Mouse (Mus musculus): ENCODE results near the gene Tet3. TPM values are rescaled to one million over a fixed set of nuclear protein-coding genes. Genes with fewer than 3 reads are reported as not detected.
A peak's percentile ranks its signal among the peaks of the same experiment; 100 is the strongest.

Gene Tet3
- polyA plus RNA-seq, 1 experiment = 9.3 TPM

DNA sequence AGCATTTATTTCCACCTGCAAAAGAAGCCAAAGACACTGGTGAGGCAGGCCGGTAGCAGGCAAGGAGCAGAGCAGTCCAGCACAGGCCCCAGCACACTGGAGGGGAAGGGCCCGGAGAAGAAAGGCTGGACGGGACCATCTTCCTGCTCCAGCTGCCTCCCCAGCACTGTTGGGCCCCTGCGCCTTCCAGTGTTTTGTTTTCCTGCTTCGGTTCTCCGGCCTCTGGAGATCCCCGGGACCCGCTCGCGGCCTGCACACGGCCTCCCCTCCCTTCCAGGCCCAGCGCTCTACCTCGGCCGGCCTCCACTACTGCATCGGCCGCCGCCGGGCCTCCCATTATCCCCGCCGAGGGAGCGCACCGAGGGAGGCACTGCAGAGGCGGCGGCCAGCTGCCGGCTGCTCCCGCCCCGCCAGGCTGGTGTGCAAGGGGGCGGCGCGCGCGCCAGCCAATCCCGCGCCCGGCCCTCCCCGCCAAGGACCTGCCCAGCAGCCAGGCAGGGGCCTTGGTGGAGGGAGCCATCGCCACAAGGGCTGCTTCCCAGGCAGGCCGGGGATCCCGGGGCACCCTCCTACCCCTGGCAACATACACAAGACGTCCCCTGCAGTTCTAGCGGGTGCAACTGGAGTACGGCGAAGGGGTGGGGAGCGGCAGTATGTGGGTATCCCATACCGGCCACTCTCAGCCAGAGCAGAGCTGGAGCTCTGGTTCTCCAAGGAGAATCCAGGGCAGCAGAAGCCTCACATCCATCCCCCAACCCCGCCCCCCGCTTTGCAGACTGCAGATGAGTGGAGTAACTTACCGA is 17.4 kb downstream of the Tet3 start:
- under 1% methylated on average over 48 of the region's 48 CpGs for WGBS
- no peak for DNase-seq (ENCODE audit: low read depth, low spot score)

DNA sequence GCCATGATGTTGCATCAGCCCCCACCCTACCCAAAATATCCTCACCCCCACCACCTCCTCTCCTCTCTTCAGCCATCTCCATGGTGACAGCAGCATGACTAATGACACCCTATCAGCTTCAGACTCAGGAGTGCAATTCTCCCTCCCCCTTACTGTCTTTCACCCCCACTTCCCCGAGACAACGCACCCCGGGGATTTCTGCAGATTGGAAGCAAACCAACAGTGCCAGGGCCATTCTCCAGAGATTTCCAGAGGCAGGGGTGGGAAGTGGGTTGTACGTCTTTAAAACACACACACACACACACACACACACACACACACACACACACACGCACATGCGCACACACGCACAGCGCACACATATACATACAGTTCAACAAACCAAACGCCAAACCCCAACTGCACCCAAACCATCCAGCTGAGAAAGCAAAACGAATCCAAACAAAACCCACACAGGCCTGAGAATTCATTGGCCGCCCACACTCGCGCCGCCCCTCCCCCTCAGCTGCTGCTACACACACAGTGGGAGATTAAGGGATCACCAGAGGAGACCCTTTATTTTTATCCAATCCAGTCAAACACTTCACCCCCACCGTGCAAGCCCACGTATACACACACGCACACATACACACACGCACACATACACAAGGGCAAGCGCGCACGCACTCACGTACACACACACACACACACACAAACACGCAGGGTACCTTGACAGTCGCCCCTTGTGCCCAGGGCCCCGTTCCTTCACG is 18.2 kb downstream of the Tet3 start:
- DNase-seq (ENCODE audit: low read depth, low spot score) = no peak
- 8% methylated on average over 26 of the region's 26 CpGs for WGBS

DNA sequence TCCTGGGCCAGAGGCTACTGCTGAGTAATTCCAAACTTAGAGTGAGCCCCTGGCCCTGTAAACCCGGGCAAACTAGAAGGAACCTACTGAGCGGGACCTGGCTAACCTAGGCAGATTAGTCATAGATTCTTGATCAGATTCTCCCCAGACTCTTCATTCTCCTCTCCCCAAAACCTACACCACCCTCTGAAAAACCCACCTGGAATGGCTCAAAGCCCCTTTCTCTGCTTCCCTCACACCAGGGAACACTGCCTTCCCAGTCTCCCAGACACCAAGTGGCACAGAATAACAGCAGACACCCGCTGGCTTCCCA is 18.7 kb downstream of the Tet3 start:
- 44% methylated on average over 3 of the region's 3 CpGs for WGBS
- no peak for DNase-seq (ENCODE audit: low read depth, low spot score)

DNA sequence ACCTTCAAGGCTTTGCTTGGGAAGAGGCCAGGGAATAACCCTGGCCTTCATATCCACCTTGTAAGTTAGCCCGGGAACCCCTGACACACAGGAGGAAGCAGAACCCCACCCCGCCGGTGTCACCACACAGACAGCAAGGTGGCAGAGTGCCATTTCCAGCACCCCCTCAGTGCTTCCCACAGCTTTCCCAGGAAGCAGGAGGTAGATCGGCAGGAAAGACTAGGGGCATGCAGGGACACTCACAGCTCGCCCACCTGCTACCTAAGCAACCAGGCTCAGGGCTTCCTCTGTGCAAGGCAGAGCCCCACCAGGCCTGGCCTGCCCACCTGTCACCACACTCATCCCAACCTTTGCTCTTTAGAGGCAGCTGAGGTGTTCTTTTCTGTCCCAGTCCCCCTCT is 19.1 kb downstream of the Tet3 start:
- 23% methylated on average over 5 of the region's 5 CpGs for WGBS
- DNase-seq (ENCODE audit: low read depth, low spot score) = no peak

DNA sequence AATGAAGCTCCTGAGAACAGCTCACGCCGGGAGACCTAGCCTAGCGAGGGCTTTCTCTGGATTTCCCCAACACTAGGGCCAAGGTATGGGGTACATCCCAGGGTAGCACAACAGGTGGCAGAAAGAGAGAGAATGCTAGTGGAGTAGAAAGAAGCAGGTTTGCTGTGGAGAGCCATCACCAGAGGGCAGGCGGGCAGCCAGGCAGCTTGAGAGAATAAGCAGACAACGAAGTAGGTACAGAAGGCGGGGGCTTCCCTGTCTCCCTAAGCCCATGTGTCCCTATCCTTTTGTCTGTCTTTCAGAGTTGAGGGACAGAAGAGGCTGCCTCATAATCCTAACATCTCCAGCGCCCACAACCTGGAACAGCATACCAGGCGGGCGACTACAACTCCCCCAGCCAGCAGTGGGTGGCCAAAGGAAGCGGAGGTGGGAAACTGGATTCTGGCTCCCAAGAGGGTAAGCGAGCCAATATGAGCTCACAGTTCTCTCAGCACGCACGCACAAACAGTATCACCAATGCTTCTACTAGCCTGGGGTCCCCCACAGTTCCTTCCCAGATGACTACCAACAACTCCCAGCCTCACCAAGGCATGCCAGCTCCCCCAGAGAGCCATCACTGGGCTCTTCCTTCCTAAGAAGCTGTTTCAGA is 19.6 kb downstream of the Tet3 start:
- WGBS = 85% methylated on average over 13 of the region's 13 CpGs
- no peak for DNase-seq (ENCODE audit: low read depth, low spot score)

DNA sequence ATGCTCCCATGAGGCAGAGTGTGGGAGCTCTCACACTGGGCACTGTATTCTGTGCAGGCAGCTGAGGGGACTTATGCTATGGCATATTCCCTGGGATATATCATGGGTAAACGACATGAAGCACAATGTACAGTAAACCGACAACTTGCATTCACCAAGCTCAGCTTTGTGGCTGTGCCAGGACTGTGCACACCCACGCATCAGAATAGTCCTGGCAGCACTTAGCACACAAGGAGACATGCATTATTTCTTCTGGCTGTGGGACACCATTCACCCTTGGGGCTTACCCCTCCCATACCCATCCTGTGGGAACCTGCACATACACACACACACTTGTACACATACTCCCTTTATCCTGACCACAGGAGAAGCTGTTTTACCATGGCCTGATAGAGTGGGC is 20.3 kb downstream of the Tet3 start:
- DNase-seq (ENCODE audit: low read depth, low spot score) = no peak
- WGBS = 67% methylated on average over 3 of the region's 3 CpGs

DNA sequence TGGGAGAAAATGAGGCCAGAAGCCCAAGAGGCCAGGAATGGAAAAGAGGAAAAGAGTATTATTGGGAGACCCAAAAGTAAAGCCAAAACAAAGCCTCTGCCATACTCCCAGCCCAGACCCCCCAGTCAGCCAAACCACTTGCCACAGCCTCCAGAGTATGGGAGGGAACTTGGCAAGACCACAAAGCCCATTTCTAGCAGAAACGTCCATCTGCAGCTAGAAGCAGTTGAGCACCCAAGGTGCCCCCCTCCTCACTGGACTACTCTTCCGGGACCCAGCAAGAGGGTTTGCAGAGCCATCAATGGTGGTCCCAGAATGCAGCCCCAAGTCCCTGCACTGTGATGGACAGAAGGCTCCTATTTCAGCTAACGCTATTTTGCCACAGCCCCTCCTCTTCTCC is 21.1 kb downstream of the Tet3 start:
- DNase-seq (ENCODE audit: low read depth, low spot score) = no peak
- 51% methylated on average over 3 of the region's 3 CpGs for WGBS

DNA sequence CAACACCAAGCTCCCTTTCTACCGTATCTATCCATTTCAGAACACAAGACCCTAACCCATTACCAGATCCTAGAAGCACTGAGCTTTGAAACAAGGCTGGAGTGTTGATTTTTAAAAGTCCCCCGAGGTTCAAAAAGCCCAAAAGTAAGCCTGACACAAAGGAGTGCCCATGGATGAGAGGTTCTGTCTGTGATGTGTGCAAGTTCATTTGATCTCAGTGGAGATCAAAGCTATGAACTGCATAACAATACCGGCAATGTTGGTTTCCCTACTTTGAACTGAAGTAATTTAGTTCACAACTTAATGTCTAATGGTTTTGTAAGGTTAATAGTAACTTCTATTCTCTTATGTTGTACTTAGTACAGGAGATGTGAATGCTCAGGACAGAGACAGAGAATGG is 21.7 kb downstream of the Tet3 start:
- no peak for DNase-seq (ENCODE audit: low read depth, low spot score)

DNA sequence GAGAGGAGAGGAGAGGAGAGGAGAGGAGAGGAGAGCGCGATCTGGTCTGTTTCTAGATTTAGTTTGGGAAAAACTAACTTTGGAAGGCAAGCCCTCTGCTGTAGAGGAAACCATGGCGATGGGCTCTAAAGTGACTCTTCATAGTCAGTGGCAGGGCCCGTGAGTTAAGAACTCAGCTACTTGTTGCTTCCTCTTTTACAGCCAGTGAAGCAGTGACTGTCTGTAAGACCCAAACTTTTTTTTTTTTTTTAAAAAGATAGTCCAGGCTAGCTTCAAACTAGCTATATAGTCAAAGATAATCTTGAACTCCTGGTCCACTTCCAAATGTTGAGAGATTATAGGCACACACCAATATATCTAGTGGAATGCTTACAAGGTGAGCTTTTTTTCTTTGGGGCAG is 22.3 kb downstream of the Tet3 start:
- no peak for DNase-seq (ENCODE audit: low read depth, low spot score)
- WGBS = 75% methylated on average over 4 of the region's 4 CpGs

More for the DNA sequence above, 21.7 kb downstream of the Tet3 start:
- 81% methylated on average over 3 of the region's 3 CpGs for WGBS

DNA sequence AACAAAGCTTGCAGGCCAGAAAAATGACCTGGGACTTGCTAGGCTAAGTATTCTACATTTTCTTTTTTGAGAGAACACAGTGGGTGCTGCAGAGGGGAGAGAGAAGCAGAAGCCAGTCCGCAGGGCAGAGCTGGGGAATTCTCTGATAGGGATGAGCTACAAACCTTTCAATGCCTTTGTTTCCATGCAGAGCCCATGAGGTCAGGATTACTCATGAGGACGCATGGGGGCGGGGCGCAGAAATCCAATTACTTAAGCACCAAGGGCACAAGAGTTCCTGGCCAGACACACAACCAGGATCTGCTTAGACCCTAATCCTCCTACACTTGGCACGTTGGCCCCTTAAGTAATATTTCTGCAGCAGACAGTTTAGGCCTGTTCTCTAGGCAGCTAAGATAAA is 23.7 kb downstream of the Tet3 start:
- no peak for DNase-seq (ENCODE audit: low read depth, low spot score)
- 53% methylated on average over 5 of the region's 5 CpGs for WGBS

DNA sequence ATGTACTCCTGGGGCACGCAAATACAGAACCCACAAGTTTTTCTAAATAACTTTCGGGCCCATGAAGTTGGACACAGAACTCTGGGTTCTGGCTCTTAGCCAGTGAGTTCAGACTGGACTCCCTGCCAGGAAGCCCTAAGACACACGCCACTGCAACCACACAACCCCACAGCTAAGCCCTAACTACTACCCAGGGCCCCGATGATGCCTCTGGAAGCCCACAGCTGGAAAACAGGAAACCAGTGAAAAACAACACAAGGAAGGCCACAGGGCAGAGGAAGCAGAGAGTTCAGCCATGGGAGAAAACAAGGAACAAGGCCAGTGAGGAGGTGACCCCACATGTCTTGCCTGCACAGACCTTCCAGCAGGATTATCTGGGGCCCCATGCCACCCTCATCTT is 25.3 kb downstream of the Tet3 start:
- 49% methylated on average over 4 of the region's 4 CpGs for WGBS
- no peak for DNase-seq (ENCODE audit: low read depth, low spot score)

DNA sequence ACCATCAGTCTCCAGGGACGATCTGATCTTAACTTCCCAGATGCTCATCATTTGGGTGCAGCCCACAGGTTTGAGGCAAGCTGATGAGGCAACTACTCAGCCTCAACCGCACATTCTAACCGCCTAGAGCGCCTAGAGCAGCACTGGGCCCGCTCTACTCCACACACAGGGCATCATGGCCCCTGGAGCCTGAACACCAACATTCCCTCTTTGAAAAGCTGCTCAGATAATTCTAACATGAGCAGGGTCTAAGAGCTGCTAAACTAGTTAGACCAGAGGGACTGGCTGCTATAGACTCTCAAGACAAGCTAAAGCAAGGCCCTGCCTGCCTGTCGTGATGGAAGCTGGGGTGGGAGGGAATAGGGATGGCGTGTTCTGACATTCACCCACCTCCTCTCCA is 25.9 kb downstream of the Tet3 start:
- WGBS = 71% methylated on average over 7 of the region's 7 CpGs
- no peak for DNase-seq (ENCODE audit: low read depth, low spot score)

DNA sequence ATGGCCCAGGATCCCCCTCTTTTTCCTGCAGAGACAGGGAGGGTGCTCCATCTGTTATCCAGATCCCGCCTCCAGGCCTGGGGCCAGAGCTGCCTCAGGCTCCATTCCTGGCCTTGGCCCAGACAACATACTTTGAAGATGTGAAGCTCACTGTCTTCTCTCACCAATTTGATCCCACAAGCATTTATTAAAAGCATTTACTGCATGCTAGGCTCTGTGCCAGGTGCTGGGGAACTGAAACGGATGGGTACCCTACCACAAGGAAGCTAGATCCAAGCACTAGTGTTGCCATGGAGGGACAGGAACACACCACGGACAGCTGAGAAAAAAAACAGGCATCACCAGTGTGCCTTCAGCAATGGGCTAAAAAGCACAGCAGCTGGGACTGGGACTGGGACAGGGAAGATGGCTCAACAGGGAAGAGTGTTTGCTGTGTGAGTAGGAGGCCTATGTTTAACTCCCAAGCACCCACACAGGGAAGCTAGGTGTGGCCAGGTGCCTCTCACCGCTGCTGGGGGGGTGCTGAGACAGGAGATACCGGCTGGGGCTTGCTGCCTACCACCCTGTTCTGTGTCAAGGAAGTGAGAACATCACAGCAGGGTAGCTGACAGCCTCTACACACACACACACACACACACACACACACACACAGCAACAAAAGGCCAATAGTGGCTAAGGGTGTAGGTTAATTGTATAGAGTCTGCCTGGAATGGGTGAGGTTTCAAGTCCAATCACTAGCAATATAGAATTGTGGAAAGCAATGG is 30.7 kb downstream of the Tet3 start:
- no peak for DNase-seq (ENCODE audit: low read depth, low spot score)
- WGBS = 7% methylated on average over 5 of the region's 5 CpGs

DNA sequence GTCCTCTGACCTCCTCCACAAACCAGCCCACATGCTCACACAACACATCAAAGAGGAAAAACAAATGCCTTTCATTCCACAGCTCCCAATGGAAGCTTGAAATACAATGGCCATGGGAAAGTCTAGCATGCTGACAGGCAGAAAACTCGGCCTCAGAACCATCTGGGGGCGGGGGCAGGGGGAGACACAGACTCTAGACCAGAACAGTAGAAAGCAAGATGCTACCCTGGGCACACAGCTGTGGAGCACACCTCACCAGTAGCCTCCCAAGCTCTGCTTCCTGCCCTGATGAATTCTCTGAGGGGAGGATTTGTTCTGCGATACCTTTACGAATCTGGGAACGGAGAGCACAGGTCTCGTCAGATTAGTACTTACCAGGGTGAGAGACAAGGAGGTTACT is 31.4 kb downstream of the Tet3 start:
- 66% methylated on average over 6 of the region's 6 CpGs for WGBS
- no peak for DNase-seq (ENCODE audit: low read depth, low spot score)

DNA sequence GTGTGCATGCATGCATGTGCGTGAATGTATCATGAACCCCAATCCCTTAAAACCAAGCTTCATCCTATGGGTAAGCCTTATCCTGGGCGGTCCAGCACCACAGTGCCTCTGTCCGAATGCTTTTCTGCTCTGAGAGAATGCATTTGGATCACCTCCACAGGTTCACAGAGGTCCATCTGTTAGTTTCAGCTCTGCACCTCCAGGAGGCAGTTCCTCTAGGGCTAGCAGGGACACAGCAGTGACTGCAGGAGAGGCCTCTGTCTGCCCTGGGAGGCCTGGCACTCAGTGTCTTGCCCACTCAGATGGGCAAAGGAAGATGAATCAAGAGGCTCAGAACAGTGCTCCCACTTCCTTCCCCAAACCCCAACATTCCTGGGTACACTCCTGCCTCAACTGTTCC is 32.3 kb downstream of the Tet3 start:
- no peak for DNase-seq (ENCODE audit: low read depth, low spot score)
- WGBS = 92% methylated on average over 3 of the region's 3 CpGs

DNA sequence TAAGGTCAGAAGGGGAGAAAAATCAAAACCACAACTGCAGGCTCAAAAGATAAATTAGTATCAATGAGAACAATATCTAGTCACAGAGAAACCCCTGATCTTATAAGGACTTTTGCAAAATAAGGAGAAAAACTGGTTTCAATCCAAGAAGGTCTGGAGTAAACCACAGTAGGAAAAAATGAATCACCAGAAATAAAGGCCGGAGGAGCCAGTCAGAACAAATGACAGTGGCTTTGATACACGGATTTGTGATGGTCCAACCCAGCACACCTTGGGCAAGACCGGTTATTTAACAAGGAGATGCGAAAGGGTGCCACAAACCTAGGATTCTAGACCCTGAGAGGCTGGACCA is 34.9 kb downstream of the Tet3 start:
- no peak for DNase-seq (ENCODE audit: low read depth, low spot score)
- 44% methylated on average over 4 of the region's 4 CpGs for WGBS

DNA sequence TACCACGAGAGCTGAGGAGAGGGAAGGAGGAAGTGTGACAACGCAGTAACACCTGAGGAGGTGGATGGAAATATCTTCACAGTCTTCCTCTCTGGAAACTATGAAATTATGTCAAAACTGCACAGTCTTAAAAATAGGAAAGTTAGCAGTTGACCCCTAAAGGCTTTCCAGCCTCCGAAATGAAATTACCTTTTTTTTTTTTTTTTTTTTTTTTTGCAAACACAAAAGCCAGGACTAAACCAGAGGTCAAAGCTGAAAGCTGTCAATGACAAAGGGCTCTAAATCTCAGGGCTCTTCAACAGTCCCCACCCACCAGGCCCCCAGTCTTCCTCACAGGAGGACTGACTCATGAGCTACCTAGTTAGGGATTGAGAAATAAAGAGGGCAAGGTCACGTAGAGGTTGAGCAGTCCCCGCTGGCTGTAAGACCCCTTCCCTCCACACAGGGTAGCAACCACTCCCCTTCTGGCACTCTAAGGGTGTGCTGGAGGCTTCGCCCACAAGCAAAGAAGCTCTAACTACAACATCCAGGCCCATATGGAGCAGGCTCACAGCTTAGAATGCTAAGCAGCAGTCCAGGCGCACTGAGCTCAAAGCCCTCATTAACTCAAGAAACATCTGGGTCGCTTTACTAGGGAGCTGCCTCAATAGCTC is 35.4 kb downstream of the Tet3 start:
- WGBS = 47% methylated on average over 8 of the region's 8 CpGs
- no peak for DNase-seq (ENCODE audit: low read depth, low spot score)

DNA sequence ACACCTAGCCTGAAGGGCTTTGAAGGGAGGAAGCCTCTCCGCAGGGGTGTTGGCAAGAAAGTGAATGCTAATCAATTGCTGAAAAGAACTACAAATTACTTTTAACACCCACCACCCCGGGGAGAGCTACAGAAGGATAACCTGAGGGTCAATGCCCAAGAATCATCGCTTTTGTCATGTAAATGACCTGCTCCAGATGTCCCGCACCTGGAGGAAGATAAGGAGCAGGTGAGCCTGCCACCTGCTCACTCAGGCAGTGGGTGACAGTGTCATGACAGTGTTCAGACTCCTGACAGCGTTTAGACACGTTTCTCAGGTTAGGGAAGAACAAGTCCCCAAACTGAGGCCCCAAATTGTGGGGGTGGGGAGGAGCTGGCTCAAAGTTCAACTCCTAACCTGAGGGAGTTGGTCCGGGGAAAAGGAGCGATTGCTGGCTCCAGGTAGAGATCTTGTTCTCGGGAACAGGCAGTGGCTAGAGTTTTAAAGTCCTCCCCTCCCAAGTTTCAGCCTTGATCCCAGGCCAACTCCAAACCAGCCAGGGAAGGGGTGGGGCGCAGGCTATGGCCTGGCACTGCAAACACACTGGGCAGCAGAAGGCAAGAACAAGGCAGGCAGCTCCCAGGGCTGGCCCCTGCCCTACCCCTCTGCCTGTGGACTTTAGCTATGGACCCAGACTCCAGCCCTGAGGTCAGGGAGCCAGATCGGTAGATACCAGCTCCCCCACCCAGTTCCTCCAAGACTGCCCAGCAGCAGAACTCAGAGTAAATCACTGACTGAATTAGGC is 36.8 kb downstream of the Tet3 start:
- DNase-seq (ENCODE audit: low read depth, low spot score) = peak; percentile 92

DNA sequence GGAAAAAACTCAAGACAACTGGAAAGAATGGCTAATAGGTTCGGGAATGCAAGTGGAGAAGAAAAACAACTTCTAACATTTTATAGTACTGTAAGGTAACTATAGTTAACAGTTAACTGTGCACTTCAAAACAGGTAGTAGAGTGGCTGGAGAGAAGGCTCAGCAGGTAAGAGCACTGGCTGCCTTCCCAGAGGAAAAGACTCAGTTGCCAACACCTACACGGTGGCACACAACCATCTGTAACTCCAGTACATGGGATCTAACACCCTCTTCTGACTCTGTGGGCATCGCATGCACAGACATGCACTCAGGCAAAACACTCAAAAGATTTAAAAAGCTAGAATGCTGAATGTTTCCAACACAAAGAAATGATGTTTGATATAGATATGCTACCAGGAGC is 39.4 kb downstream of the Tet3 start:
- 35% methylated on average over 3 of the region's 3 CpGs for WGBS

More for the DNA sequence above, 36.8 kb downstream of the Tet3 start:
- WGBS = 18% methylated on average over 11 of the region's 11 CpGs

More for the DNA sequence above, 39.4 kb downstream of the Tet3 start:
- no peak for DNase-seq (ENCODE audit: low read depth, low spot score)
